Mouse (Mus musculus) liver, postnatal 0 days (tissue): Measurements from ENCODE around the gene Elmod1. TPM values are rescaled to one million over a fixed set of nuclear protein-coding genes. Genes with fewer than 3 reads are reported as not detected.
A peak's percentile ranks its signal among the peaks of the same experiment; 100 is the strongest.

ENCODE experiments used
- ATAC-seq: fragments of 200-750 bp; cut with Nextera tagmentation; 2 replicates; pipeline ENCODE4 v1.8.0; 2017; ENCODE audit warnings: mild to moderate bottlenecking, moderate library complexity
- DNase-seq: peaks from one replicate; pipeline ENCODE4 v3.0.0-alpha.2; 2016
- H3K27ac ChIP-seq: fragments of 300-500 bp; sonication (generic); 2 replicates; pipeline ENCODE4 v1.5.1; 2014; ENCODE audit warnings: antibody characterized with exemption, moderate library complexity, mild to moderate bottlenecking, low read depth
- H3K27me3 ChIP-seq: fragments of 300-500 bp; sonication (generic); 2 replicates; pipeline ENCODE4 v1.6.1; 2014; ENCODE audit warnings: low read length, control low read depth, mixed read lengths; ENCODE audit not compliant: insufficient read depth
- H3K36me3 ChIP-seq: fragments of 300-500 bp; sonication (generic); replicated peaks from 2 replicates; pipeline ENCODE4 v1.6.1; 2014; ENCODE audit warnings: mild to moderate bottlenecking, control low read depth, low read length, moderate library complexity, mixed read lengths; ENCODE audit not compliant: insufficient read depth
- H3K4me1 ChIP-seq: fragments of 300-500 bp; sonication (generic); 2 replicates; pipeline ENCODE4 v1.6.1; 2014; ENCODE audit warnings: antibody characterized with exemption, mild to moderate bottlenecking, control low read depth; ENCODE audit not compliant: insufficient read depth
- H3K4me2 ChIP-seq: fragments of 300-500 bp; sonication (generic); 2 replicates; pipeline ENCODE4 v1.6.1; 2014; ENCODE audit warnings: low read depth, mild to moderate bottlenecking, low read length, moderate library complexity, mixed read lengths
- H3K4me3 ChIP-seq: fragments of 300-500 bp; sonication (generic); 2 replicates; pipeline ENCODE4 v1.5.1; 2014; ENCODE audit warnings: low read depth, low read length
- H3K9ac ChIP-seq: fragments of 300-500 bp; sonication (generic); replicated peaks from 2 replicates; pipeline ENCODE4 v1.6.1; 2014; ENCODE audit warnings: mild to moderate bottlenecking, moderate library complexity
- H3K9me3 ChIP-seq: fragments of 300-500 bp; sonication (generic); 2 replicates; pipeline ENCODE4 v1.6.1; 2016; ENCODE audit warnings: mild to moderate bottlenecking, control low read depth, low read length, mixed read lengths
- CTCF ChIP-seq: sonication (generic); IDR thresholded peaks from 2 replicates; pipeline ENCODE4 v1.5.1; 2016; ENCODE audit warnings: antibody characterized with exemption, low read depth
- EP300 ChIP-seq: IDR thresholded peaks from 2 replicates; pipeline ENCODE4 v1.6.1; 2016; ENCODE audit warnings: antibody characterized with exemption, low read depth, mild to moderate bottlenecking
- WGBS: fragments of 180-500 bp; shearing (Covaris S2); extraction: QIAGEN DNeasy Blood & Tissue Kit; methylation state at CpG from one replicate; pipeline ENCODE4 v1.1.7; 2014; ENCODE audit not compliant: insufficient replicate concordance; 5-methylcytosine and 5-hydroxymethylcytosine counted together
- polyA plus RNA-seq: library from polyadenylated mRNA; unstranded; fragments of >200 nt; fragmentation: Nextera tagmentation; extraction: Ambion mirVana; gene quantifications from 2 replicates; pipeline ENCODE4 v1.2.1, GENCODE M21; 2015

The Elmod1 gene
- polyA plus RNA-seq, 1 experiment from 2014 or later = 0.13 TPM

DNA sequence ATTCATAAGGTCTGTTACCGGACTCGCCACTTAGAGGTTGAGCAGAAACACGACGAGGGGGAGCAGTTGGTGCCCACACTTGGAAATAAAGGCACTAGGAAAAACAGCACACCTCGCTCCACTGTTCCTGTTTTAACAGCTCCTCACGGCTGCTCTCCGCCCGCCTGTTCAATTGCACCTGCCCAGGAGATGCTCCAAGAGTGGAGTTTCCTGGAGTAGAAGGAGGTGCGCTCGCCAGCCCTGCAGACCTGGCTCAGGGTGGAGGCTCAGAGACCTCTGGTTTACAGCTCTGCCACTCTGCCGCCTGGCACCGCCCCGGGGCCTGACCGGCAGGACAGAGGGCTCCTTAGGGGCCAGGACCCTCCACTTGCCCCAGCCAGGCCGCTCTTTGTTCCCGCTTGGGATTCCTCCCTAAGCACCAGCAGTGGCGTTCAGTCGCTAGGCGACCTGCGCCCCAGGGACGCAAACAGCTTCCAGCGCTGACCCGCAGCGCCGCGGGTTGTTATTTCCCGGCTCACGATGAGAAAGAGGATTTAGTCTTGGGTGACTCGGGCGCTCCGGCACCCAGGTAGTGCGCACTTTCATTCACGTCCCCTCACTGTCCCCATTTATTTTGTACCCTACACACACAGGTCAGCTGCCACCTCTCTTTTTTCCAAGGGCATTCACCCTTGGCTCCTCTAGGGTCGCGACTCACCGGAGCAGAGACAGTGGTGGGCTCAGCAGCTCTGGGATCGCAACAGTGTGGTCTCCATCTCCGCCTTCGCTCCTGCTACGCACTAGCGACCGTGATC, 576 bp downstream of the Elmod1 start:
- 3% methylated on average over 42 of the region's 42 CpGs for WGBS
- Histone ChIP-seq H3K36me3 (no peaks in the 10 kb centered on the region), H3K27ac (no peak overlapping the region), H3K4me3 (peak overlapping the region; percentile 33), H3K9me3 (no peaks in the 10 kb centered on the region), H3K27me3 (peaks cover 34% of the 10 kb centered on the region), H3K9ac (no peak overlapping the region), H3K4me1 (no peaks in the 10 kb centered on the region), H3K4me2 (peak overlapping the region; percentile 58)
- ATAC-seq = no peak
- TF ChIP-seq CTCF = no peak
- no peak for TF ChIP-seq EP300
- DNase-seq = no peak

DNA sequence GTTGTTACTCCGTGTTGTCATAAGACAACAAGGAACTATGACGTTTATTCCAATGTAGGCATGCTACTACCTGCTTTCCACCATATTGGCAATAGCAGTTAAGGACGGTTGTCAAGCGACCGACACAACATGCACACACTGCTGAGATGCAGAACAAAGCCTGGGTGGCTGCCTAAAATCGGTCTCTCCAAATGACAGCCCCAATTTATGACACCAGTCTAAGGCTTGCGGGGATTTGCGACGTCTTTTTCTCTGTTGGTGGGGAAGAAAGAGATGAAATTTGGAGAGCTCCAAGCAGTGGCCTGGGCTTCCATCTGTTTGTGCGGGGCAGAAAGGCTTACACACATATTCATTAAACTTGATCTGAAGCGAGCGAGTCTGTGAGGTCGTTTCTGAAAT, 1.2 kb downstream of the Elmod1 start:
- WGBS = 23% methylated on average over 13 of the region's 13 CpGs
- TF ChIP-seq EP300 (no peak), CTCF (no peak)
- H3K36me3 ChIP-seq = no peaks in the 10 kb centered on the region
- H3K27ac ChIP-seq = no peak overlapping the region
- no peak overlapping the region for H3K4me3 ChIP-seq
- DNase-seq = no peak
- H3K4me2 ChIP-seq = no peak overlapping the region
- no peak for ATAC-seq
- H3K9me3 ChIP-seq = no peaks in the 10 kb centered on the region
- no peak overlapping the region for H3K9ac ChIP-seq
- H3K4me1 ChIP-seq = no peaks in the 10 kb centered on the region
- peaks cover 34% of the 10 kb centered on the region for H3K27me3 ChIP-seq

DNA sequence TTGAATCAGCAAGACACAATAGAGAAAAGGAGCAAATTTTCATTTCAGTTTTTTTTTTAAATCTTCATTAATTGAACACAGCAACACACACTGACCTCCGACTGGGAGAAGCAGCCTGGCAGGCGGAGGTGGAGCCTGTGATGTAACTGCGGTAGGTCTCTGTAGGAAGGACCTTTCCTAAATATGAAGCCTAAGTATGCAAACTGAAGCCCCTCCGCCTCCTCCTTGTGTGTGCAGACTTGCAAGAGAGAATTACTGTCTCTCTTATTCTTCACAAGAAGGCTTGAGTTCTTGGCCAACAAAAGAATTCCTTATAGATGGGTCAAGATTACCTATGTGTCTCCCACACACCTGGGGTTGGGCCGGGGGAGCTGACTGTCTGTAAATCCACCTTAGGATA, 1.9 kb downstream of the Elmod1 start:
- Histone ChIP-seq H3K9me3 (no peaks in the 10 kb centered on the region), H3K27ac (no peak overlapping the region), H3K4me1 (no peaks in the 10 kb centered on the region), H3K27me3 (peaks cover 34% of the 10 kb centered on the region), H3K4me2 (no peak overlapping the region), H3K4me3 (no peak overlapping the region), H3K9ac (no peak overlapping the region), H3K36me3 (no peaks in the 10 kb centered on the region)
- DNase-seq (no peak), ATAC-seq (no peak)
- TF ChIP-seq CTCF (no peak), EP300 (no peak)
- 60% methylated on average over 5 of the region's 5 CpGs for WGBS

DNA sequence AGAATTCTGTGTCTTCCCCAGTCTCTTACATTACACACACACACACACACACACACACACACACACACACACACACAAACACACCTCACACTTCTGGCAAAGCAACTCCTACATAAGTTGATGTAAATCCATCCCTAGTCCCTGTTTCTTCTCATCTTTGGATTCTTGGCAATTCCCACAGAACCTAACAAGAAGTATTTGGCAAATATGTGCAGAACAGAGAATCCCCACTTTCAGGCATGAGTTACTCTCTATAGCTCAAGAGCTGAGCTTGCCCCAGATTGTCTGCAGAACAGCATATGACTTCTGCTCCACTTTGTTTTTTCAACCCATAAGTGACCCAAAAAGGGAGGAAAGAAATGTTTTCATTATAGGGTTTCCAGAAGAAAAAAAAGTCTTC, 2.7 kb downstream of the Elmod1 start:
- Histone ChIP-seq H3K4me1 (no peaks in the 10 kb centered on the region), H3K27ac (no peak overlapping the region), H3K9me3 (no peaks in the 10 kb centered on the region), H3K27me3 (peaks cover 32% of the 10 kb centered on the region), H3K4me2 (no peak overlapping the region), H3K4me3 (no peak overlapping the region), H3K9ac (no peak overlapping the region), H3K36me3 (no peaks in the 10 kb centered on the region)
- TF ChIP-seq CTCF = no peak
- TF ChIP-seq EP300 = no peak
- ATAC-seq = no peak
- DNase-seq = no peak

DNA sequence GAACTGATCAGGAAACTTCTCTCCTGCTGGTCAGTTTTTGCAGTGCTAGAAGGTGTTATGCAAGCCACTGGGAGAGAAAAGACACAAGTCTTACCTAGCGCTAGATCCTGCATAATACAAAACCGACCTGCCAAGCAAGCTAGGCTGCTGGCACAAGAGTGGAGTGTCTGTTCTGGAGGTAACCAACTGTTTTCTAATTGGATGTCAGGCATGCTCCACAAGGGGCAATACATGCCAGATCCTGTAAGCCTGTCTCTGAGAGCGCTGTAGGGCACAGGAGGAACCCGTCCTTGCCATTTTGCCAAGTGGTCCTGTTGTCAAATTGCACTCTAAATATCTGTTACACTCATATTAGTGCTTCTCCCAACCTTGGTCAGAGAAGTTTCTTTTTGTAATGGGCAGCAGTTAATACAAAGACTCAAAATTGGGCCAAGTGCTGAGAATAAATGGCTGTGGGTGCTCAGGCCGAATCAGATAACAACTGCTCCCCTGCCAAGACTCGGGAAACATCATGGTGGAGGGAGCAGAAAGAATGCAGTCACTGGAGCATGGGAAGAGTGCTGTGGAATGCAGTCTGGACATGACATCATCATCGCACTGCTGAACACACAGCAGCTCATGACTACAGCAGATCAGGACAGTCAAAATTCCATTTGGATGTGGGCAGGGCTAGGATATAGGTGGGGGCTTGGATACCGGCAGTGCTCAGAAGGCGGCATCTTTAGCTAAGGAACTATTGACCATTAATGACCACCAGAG, 7.3 kb downstream of the Elmod1 start:
- Histone ChIP-seq H3K4me1 (no peaks in the 10 kb centered on the region), H3K27me3 (0 out of 2 replicates have a peak, but pooled peaks cover under 1% of the 10 kb centered on the region), H3K27ac (no peak overlapping the region), H3K36me3 (no peaks in the 10 kb centered on the region), H3K4me3 (no peak overlapping the region), H3K9ac (no peak overlapping the region), H3K9me3 (no peaks in the 10 kb centered on the region), H3K4me2 (no peak overlapping the region)
- TF ChIP-seq CTCF (no peak), EP300 (no peak)
- DNase-seq = no peak
- no peak for ATAC-seq
- 66% methylated on average over 9 of the region's 9 CpGs for WGBS

DNA sequence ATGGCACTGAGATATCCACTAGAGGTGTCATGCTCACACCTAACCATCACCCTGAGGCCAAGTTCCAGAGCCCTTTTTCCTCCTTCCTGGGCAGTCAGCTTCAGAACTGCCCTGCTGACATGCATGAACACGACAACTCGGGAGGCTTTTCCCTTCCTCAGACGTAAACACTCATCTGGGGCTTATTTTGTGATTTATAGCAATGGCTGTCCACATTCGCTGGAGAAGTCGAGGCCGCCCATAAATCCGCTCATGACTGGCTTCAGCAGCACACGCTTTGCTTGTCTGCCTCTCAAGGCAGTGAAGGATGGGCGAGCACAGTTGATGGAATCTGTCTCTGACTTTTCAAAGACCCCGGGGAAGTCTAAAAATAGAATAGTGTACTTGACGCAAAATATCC, 18.1 kb downstream of the Elmod1 start:
- no peak for ATAC-seq
- Histone ChIP-seq H3K4me1 (no peaks in the 10 kb centered on the region), H3K27ac (no peak overlapping the region), H3K27me3 (no peaks in the 10 kb centered on the region), H3K4me3 (no peak overlapping the region), H3K4me2 (no peak overlapping the region), H3K9me3 (no peaks in the 10 kb centered on the region), H3K9ac (no peak overlapping the region), H3K36me3 (no peaks in the 10 kb centered on the region)
- no peak for DNase-seq
- WGBS = 65% methylated on average over 11 of the region's 11 CpGs
- TF ChIP-seq CTCF = no peak
- TF ChIP-seq EP300 = no peak
